Mouse (Mus musculus): Measurements from ENCODE around the gene Cryzl2. TPM values are rescaled to one million over a fixed set of nuclear protein-coding genes. Genes with fewer than 3 reads are reported as not detected.

Gene Cryzl2
- polyA plus RNA-seq, 1 experiment from 2014 or later, result 13.4 TPM

DNA sequence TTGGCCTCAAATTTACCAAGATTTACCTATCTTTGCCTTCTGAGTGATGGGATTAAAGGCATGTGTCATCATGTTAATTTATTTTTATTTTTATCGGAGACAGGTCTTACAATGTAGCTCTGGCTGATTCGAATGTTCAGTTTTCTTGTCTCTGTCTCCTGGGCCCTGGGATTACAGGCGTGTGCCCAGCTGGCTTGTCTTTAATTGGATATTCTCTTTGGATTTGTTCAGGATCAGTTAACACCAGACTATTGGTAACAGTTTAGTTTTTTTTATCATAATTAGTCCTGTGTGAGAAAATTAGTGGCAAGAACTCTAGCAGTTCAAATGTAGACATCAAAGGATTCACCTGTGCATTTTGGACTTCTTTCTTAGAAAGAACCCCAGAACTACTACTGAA is 588 bp upstream of the Cryzl2 start:
- Histone ChIP-seq H3K4me2 (no peak overlapping the region), H3K9me3 (no peaks in the 10 kb centered on the region), H3K27ac (no peak overlapping the region), H3K4me1 (peaks cover 6% of the 10 kb centered on the region), H3K9ac (no peak overlapping the region), H3K4me3 (no peak overlapping the region), H3K36me3 (no peaks in the 10 kb centered on the region), H3K27me3 (no peaks in the 10 kb centered on the region)
- no peak for ATAC-seq (ENCODE audit: borderline replicate concordance, extremely low read depth, low FRiP score, low TSS enrichment)
- WGBS, result 89% methylated on average over 3 of the region's 3 CpGs

DNA sequence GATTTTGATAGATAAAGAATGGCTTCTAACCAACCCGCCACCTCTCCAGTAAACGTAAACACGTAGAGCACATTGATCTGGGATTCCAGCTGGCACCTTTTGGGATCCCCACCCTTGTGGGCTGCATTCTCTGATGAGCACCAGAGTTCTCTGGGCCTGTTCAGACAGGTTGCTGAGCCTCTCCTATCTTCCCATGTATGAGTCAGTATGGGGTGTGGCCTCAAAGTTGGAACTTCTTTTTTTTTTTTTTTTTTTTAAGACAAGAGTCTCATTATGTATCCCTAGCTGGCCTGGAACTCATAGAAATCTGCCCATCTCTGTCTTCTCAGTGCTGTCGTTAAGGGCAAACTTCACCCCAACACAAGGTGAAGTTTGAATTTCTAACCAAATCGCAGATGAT is 1.5 kb downstream of the Cryzl2 start:
- no peak for ATAC-seq (ENCODE audit: borderline replicate concordance, extremely low read depth, low FRiP score, low TSS enrichment)
- Histone ChIP-seq H3K4me3 (no peak overlapping the region), H3K4me1 (peaks cover 6% of the 10 kb centered on the region), H3K9ac (no peak overlapping the region), H3K4me2 (no peak overlapping the region), H3K27ac (no peak overlapping the region), H3K36me3 (no peaks in the 10 kb centered on the region), H3K27me3 (no peaks in the 10 kb centered on the region), H3K9me3 (no peaks in the 10 kb centered on the region)
- 87% methylated on average over 5 of the region's 5 CpGs for WGBS

DNA sequence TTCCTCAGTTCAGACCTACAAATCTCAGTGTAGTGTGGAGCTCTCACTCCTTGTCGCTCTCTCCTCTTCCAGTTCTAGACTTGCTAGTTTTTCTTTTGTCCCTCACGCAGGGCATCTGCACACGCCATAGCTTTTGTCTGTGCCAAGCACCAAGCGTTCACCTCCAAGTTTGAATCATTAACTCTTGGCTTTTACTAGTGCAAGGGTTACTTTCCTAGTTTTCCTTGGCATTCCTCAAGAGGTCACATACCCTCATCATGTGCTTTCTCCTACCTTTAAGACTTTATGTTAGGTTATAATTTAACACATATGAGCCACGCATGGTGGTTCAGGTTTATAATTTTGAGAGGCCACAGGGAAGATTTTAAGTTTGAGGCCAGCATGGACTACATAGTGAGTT is 2.9 kb downstream of the Cryzl2 start:
- H3K4me3 ChIP-seq, result no peak overlapping the region
- ATAC-seq (ENCODE audit: borderline replicate concordance, extremely low read depth, low FRiP score, low TSS enrichment), result no peak
- no peaks in the 10 kb centered on the region for H3K9me3 ChIP-seq
- WGBS, result 93% methylated on average over 5 of the region's 5 CpGs
- H3K4me1 ChIP-seq, result peaks cover 6% of the 10 kb centered on the region
- H3K36me3 ChIP-seq, result no peaks in the 10 kb centered on the region
- no peaks in the 10 kb centered on the region for H3K27me3 ChIP-seq
- no peak overlapping the region for H3K27ac ChIP-seq
- no peak overlapping the region for H3K9ac ChIP-seq
- H3K4me2 ChIP-seq, result no peak overlapping the region

DNA sequence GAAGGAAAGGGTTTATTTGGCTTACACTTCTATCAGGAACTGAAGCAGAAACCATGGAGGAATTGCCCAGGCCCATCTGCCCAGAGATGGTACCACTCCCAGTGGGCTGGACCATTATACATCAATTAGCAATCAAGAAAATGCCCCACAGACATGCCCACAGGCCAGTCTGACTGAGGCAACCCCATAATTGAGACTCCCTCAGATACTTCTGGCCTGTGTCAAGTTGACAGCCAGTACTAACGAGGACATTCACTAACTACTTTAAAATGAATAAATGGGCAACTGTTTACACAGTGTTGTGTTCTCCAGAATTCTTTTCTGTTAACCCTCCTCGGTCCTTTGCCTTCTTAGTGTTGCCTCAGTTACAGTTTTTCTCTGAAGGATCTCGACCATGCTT is 4.0 kb downstream of the Cryzl2 start:
- Histone ChIP-seq H3K9ac (no peak overlapping the region), H3K27me3 (no peaks in the 10 kb centered on the region), H3K27ac (no peak overlapping the region), H3K4me2 (no peak overlapping the region), H3K36me3 (no peaks in the 10 kb centered on the region), H3K9me3 (no peaks in the 10 kb centered on the region), H3K4me1 (peaks cover 6% of the 10 kb centered on the region), H3K4me3 (no peak overlapping the region)
- ATAC-seq (ENCODE audit: borderline replicate concordance, extremely low read depth, low FRiP score, low TSS enrichment), result no peak
- WGBS, result 61% methylated on average over 3 of the region's 3 CpGs

DNA sequence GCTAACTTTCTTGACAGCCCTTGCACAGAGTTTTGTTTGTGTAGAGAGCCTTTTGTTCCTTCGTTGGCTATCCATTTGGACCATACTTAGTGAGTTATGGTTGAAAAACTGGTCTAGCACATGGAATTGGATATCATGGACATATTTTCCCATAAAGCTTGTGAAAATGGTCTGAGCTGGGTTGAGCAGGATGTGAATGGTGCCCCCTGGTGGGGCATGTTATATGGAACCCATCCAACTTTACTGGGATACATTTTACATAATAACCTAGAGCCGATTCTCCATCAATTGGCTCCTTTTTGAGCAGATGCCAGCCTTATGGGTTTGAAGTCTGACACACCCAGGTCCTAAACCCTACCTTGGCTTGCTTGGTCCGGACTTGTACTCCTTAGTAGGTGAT is 6.8 kb downstream of the Cryzl2 start:
- Histone ChIP-seq H3K36me3 (no peaks in the 10 kb centered on the region), H3K4me2 (no peak overlapping the region), H3K27ac (no peak overlapping the region), H3K27me3 (no peaks in the 10 kb centered on the region), H3K4me3 (no peak overlapping the region), H3K4me1 (no peaks in the 10 kb centered on the region), H3K9ac (no peak overlapping the region), H3K9me3 (no peaks in the 10 kb centered on the region)
- no peak for ATAC-seq (ENCODE audit: borderline replicate concordance, extremely low read depth, low FRiP score, low TSS enrichment)
- WGBS, result 67% methylated on average over 3 of the region's 3 CpGs

DNA sequence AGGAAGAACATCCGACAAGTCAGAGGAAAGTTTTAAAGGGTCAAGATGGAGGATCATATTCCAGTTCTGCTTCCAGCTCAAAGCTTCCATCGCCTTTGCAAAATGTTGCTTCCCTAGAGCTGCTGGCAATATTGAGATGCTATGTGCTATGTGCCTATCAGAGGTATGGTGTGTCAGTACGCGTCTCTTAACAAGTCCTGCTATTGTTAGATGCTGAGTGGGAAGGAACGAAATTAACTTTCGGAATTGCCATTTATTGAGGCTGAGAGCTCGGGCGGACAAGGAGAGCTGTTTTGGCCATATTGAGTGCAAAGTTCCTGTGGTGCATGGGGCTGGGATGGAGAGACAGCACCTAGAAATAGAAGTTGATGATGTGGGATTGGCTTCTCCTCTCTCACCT is 9.5 kb downstream of the Cryzl2 start:
- Histone ChIP-seq H3K9ac (no peak overlapping the region), H3K4me2 (no peak overlapping the region), H3K36me3 (no peaks in the 10 kb centered on the region), H3K27ac (no peak overlapping the region), H3K4me1 (no peaks in the 10 kb centered on the region), H3K4me3 (no peak overlapping the region), H3K9me3 (no peaks in the 10 kb centered on the region), H3K27me3 (no peaks in the 10 kb centered on the region)
- ATAC-seq (ENCODE audit: borderline replicate concordance, extremely low read depth, low FRiP score, low TSS enrichment), result no peak
- 87% methylated on average over 8 of the region's 8 CpGs for WGBS

DNA sequence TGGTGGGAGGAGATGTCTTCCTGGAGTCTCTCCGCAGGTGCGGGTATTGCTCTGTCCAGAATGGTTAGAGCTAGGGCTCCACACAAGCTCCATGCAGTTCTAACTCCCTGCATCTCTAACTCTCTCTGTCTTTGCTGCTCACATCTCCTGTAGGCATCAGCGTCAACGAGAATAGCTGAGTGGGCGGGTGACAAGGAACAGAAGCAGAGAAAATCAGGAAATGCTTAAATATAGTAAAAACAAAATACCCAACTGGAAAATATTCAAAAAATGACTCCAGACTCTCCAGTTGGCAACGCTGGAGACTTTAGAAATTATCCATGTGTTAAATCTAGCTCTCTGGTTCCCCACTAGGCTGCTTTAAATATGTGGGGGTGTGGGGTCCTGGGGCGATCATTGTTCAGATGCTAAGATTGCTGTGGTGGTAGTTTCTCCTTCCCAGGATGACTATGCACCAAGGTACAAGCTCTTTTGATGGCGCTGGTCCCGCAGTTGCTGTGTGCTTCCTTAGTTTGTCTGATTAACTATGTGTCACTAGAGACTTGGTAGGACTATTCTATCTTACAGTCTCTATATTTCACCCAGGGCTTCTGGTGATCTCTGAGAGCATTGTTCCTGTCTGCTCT is 12.5 kb downstream of the Cryzl2 start:
- 90% methylated on average over 9 of the region's 9 CpGs for WGBS

DNA sequence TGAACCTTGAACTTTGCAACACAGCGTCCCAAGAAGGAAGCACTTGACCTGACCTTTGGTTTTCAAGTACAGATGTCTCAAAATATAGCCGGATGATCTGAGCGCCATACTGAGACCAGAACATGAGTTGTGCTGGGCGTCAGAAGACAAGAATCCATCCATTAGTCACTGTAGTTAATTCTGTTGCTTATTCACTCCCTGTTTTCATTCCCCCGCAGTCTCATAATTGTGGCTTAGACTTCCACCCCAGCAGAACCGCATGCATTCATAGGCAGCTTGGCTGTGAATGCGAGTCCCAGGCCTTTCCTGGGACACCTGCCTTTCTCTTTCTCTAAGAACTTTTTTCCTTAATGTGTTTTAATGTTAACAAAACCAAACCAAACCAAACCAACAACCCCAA is 14.3 kb downstream of the Cryzl2 start:
- no peak overlapping the region for H3K9ac ChIP-seq
- no peaks in the 10 kb centered on the region for H3K27me3 ChIP-seq
- no peaks in the 10 kb centered on the region for H3K36me3 ChIP-seq
- no peak overlapping the region for H3K27ac ChIP-seq
- ATAC-seq (ENCODE audit: borderline replicate concordance, extremely low read depth, low FRiP score, low TSS enrichment), result no peak
- H3K9me3 ChIP-seq, result no peaks in the 10 kb centered on the region
- no peaks in the 10 kb centered on the region for H3K4me1 ChIP-seq
- H3K4me3 ChIP-seq, result no peak overlapping the region
- no peak overlapping the region for H3K4me2 ChIP-seq
- 83% methylated on average over 7 of the region's 7 CpGs for WGBS

More for the DNA sequence above, 12.5 kb downstream of the Cryzl2 start:
- Histone ChIP-seq H3K27ac (no peak overlapping the region), H3K9ac (no peak overlapping the region), H3K27me3 (no peaks in the 10 kb centered on the region), H3K4me1 (no peaks in the 10 kb centered on the region), H3K4me2 (no peak overlapping the region), H3K4me3 (no peak overlapping the region), H3K36me3 (no peaks in the 10 kb centered on the region), H3K9me3 (no peaks in the 10 kb centered on the region)
- no peak for ATAC-seq (ENCODE audit: borderline replicate concordance, extremely low read depth, low FRiP score, low TSS enrichment)

DNA sequence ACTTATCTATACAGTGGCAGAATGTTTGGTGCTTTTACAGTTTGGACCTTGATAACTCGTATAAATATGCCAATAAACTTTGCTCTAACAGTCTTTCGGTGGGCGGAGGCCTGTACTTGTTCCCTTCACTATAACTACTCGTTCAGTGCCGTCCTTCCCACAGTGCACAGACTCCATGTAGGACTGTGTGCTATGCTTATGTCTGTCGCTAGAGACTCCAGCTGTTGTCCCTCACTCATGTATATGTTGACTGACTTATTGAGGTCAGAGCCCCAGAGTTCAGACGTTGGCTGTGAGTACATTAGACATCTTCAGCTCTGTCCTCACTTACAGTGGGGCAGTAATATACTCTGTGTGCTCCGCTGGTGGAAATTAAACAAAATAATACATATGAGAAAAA is 16.5 kb downstream of the Cryzl2 start:
- no peaks in the 10 kb centered on the region for H3K36me3 ChIP-seq
- no peak for ATAC-seq (ENCODE audit: borderline replicate concordance, extremely low read depth, low FRiP score, low TSS enrichment)

DNA sequence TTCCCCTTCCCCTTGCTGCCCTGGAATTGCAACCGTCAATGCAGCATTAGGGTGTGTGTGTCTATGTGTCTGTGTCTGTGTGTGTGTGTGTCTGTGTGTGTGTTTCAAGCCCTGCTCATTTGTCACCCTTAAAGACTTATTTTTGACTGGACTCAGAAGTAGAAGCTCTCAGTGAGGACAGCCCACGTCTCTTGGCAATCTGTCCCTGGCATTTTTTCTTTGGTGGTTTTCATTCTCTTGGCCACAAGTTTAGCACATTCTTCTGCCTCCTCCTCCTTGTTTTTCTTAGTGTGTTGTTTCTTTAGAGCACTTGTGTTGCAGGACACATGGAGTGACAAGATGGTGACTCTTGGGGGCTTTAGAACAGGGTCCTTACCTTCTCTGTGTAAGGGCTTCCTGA is 17.9 kb downstream of the Cryzl2 start:
- Histone ChIP-seq H3K36me3 (no peaks in the 10 kb centered on the region), H3K27me3 (no peaks in the 10 kb centered on the region), H3K4me2 (no peak overlapping the region), H3K4me3 (no peak overlapping the region), H3K27ac (no peak overlapping the region), H3K4me1 (no peaks in the 10 kb centered on the region), H3K9ac (no peak overlapping the region), H3K9me3 (no peaks in the 10 kb centered on the region)
- ATAC-seq (ENCODE audit: borderline replicate concordance, extremely low read depth, low FRiP score, low TSS enrichment), result no peak
- 86% methylated on average over 2 of the region's 2 CpGs for WGBS

More for the DNA sequence above, 16.5 kb downstream of the Cryzl2 start:
- H3K4me2 ChIP-seq, result no peak overlapping the region
- 57% methylated on average over 8 of the region's 8 CpGs for WGBS
- H3K9me3 ChIP-seq, result no peaks in the 10 kb centered on the region
- no peaks in the 10 kb centered on the region for H3K27me3 ChIP-seq
- no peaks in the 10 kb centered on the region for H3K4me1 ChIP-seq
- H3K27ac ChIP-seq, result no peak overlapping the region
- H3K9ac ChIP-seq, result no peak overlapping the region
- H3K4me3 ChIP-seq, result no peak overlapping the region

DNA sequence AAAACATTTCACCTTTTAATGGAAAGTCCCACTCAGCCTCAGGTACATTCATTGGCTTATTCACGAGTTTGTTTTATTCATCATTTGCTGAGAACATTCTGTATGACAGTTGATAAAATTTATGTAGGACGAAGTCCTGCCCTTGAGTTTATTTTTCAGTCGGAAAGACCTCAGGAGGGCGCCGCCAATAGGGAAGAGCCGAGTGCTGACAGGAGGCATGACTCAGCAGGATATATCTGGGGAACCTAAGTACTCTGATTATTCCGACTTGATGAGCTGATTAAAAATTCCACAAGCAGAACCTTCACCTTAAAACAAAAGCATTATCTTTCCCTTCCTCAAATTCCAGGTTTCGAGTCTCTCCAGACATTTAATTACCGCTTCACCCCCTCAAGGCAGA is 21.7 kb downstream of the Cryzl2 start:
- no peak overlapping the region for H3K4me3 ChIP-seq
- no peaks in the 10 kb centered on the region for H3K4me1 ChIP-seq
- no peak for ATAC-seq (ENCODE audit: borderline replicate concordance, extremely low read depth, low FRiP score, low TSS enrichment)
- H3K36me3 ChIP-seq, result no peaks in the 10 kb centered on the region
- WGBS, result 24% methylated on average over 9 of the region's 9 CpGs
- H3K9me3 ChIP-seq, result no peaks in the 10 kb centered on the region
- no peak overlapping the region for H3K9ac ChIP-seq
- no peaks in the 10 kb centered on the region for H3K27me3 ChIP-seq
- no peak overlapping the region for H3K4me2 ChIP-seq
- no peak overlapping the region for H3K27ac ChIP-seq

DNA sequence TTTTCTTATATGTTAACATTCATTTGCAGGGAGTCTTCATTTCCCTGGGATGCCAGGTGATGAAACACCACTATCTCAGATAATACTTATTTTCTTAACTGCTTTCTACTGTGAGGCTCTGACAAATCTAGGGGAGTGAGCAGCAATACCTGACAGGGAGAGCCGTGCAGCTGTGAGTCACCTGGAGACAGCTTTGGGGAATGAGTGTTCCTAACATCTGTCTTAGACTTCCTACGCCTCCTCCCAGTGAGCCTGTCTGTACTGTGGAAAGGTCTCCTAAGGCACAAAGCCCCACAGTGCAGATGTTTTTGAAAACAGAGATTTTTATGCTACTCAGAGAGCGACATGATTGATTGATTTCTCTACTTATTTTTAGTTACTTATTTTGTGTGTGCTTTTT is 22.5 kb downstream of the Cryzl2 start:
- Histone ChIP-seq H3K4me2 (no peak overlapping the region), H3K9ac (no peak overlapping the region), H3K27me3 (no peaks in the 10 kb centered on the region), H3K4me1 (no peaks in the 10 kb centered on the region), H3K4me3 (no peak overlapping the region), H3K9me3 (no peaks in the 10 kb centered on the region), H3K36me3 (no peaks in the 10 kb centered on the region), H3K27ac (no peak overlapping the region)
- 52% methylated on average over 3 of the region's 3 CpGs for WGBS
- ATAC-seq (ENCODE audit: borderline replicate concordance, extremely low read depth, low FRiP score, low TSS enrichment), result no peak

DNA sequence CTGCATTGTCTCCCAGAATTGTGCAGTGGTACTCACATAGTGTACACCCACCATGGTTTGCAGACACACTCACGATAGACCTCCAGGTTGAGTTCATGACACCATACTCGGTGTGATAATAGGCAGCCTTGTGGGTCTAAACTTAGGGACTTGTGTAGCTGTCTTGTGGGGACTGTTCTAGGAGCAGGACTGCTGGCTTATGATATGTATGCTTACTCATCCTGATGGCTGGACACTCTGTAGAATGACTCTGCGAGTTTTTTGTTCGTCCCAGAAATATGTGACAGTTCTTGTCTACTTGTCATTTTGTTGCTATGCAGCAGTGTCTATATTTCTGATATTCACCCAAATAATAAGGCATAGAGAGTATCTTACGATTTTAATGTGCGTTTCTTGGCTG is 23.3 kb downstream of the Cryzl2 start:
- Histone ChIP-seq H3K27ac (no peak overlapping the region), H3K9ac (no peak overlapping the region), H3K4me2 (no peak overlapping the region), H3K9me3 (no peaks in the 10 kb centered on the region), H3K27me3 (no peaks in the 10 kb centered on the region), H3K36me3 (no peaks in the 10 kb centered on the region), H3K4me3 (no peak overlapping the region), H3K4me1 (no peaks in the 10 kb centered on the region)
- no peak for ATAC-seq (ENCODE audit: borderline replicate concordance, extremely low read depth, low FRiP score, low TSS enrichment)
- 81% methylated on average over 6 of the region's 6 CpGs for WGBS
